Mouse (Mus musculus): ENCODE results near the gene Hdhd3. TPM values are rescaled to one million over a fixed set of nuclear protein-coding genes. Genes with fewer than 3 reads are reported as not detected.

The Hdhd3 gene
- polyA plus RNA-seq (2012; rRNA removed; ENCODE audit: low replicate concordance): 102 and 187 TPM in 2 replicates

DNA sequence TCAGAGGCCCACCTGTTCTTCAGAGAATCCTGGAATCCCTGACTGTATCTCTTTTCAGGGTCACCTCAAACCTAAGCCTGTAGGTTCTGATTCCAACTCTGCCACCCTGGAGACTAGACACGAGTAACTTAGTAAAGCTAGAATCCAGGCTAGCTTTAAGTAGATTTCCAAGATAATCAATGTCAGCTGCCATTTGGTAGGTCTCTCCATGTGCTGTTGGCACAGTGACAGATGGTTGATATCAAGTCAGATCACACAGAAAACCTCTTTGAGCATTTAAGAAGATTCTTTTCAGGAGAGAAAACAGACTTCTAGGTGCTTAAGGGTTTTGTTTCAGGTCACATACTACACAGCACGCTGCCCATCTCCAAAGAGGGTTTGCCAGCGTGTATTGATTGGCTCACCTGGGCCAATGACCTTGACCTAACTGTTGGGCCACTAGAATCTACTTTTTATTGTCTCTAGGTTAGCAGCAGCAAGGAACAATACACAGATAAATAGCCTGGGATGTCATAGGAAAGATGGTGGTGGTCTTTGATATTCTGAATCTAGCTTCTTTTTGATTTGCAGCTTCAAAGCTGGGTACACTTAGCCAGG lies at the start of gene Hdhd3:
Hdhd3 (minus strand) TSS at position 94 of the 597 bp plus-strand sequence.

DNA sequence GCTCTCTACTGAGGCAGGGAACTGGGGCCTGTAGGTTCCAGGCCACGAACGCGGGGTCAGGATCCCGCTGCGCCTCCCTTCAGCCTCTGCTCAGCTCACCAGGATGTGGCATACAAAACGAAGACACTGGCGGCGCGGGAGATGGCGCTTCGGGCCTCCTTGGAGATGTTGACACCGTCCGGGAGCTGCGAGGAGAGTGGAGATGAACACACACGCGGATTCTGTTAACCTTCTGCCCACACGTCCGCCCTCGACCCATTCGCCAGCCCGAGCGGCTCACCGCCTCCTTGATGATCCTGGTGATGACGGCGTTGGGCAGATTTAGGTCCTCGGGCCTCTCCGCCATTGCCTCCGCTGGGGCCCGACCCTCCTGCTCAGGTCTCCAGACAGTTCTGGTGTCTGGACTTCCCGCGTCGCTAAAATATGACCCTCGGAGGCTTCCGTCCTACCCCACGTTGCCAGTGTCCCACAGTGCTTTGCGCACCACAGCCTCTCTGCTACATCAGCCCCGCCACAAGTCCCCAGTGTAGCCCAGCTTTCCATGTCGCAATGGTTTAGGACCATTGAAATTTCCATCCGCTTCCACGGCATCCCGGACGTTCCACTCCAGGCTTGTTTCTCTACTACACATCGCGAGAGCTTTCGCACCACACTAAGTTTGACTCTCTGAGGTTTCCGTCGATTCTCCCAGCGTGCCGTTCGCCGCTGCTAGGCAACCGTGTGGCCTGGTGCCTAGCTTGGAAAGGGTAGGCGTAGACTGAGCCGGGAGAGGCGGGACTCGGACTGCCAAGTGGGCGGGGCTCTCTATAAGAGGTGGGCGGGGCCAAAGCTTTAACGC lies 21.6 kb upstream of the Hdhd3 start, which contains the start of the genes Pole3 and 4933430I17Rik:
Pole3 (minus strand) TSS at position 418 of the 838 bp plus-strand sequence.
4933430I17Rik (plus strand) TSS at position 719 of the 838 bp plus-strand sequence.

DNA sequence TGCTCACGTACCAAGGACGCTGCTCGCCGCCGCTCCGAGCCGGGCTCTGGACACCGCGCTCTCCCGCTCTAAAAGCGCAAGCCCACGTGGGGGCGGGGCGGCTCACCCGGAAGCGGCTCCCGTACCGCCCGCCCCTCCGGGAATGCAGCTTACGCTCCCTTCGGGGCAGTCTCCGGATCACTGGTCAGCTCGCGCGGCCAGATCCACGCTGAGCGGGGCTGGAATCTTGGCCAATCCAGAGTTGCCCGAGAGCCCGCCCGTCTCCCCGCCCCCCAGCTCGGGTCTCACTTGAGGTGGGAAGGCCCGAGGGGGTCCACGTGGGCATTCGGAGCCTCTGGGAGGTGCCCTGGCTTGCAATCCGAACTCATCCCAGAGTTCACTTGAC lies 16.6 kb upstream of the Hdhd3 start, which contains the start of gene Alad:
Alad (minus strand) TSS at position 70 of the 385 bp plus-strand sequence.

DNA sequence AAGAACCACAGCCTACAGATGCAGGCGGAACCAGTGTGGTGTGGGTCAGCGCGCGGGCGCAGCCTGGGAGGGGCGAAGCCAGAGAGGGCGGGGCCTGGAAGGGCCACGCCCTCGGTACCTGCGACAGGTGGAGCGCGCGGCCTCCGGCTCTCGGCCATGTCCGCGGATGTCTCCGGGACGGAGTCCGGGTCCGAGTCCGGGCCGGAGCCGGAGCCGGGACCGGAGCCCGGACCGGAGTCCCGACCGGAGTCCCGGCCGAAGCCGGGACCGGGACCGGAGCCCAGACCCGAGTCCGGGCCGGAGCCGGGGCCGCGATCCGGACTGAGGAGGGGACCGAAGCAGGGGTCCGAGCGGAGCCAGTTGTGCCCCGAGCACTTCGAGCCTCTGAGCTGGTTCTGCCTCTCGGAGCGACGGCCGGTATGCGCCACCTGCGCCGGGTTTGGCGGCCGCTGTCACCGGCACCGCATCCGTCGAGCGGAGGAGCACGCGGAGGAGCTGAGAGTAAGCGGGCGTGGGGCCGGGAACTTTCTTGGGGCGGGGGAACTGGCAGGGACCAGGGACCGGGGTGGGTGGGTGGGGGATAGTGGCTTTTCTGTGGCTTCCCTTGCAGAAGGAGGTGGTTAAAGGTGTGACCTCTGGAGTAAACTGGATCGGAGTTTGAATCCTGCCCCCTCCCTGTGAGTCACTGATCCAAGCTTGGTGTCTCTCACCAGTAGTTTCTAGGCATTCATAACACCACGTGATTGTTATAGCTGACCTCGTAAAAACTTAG lies 23.1 kb downstream of the Hdhd3 start, which contains the start of gene Bspry:
Bspry (plus strand) TSS at position 117 of the 772 bp plus-strand sequence.

DNA sequence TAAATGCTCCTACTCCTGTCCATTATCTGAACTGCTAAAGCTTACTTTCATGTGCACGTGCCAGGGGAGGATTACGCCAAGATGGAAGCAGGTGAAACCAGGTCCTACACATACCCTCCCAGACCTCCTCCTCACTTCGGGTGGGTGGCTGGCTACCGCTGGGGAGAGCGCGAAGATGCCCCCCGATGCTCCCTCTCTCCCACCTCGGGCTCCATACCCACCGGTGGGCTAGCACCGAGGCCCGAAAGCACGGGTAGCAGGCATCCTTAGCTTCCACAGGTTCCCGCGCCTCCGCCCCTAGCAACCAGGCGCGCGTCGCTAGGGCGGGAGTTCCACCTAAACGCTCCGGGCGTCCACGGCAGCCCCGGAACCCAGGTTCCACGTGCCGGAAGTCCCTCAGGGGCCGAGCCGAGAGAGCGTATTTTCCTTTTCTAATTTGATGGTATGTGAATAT lies 32.6 kb downstream of the Hdhd3 start, which contains the start of gene Wdr31:
Wdr31 (minus strand) TSS at position 299 of the 454 bp plus-strand sequence.

Other genes with a start within 250 kb of the Hdhd3 start
- 7.7 and 9.7 TPM in 2 replicates for gene Slc31a2, start 240.9 kb downstream of the Hdhd3 start, polyA plus RNA-seq (2012; rRNA removed; ENCODE audit: low replicate concordance)
- 14.2 and 20.1 TPM in 2 replicates for gene Fkbp15, start 142.9 kb downstream of the Hdhd3 start, polyA plus RNA-seq (2012; rRNA removed; ENCODE audit: low replicate concordance)
- 22.5 and 38.3 TPM in 2 replicates for gene Slc31a1, start 142.7 kb downstream of the Hdhd3 start, polyA plus RNA-seq (2012; rRNA removed; ENCODE audit: low replicate concordance)
- 7.7 and 9.0 TPM in 2 replicates for gene Cdc26, start 94.8 kb downstream of the Hdhd3 start, polyA plus RNA-seq (2012; rRNA removed; ENCODE audit: low replicate concordance)
- gene Prpf4, start 94.7 kb downstream of the Hdhd3 start, polyA plus RNA-seq (2012; rRNA removed; ENCODE audit: low replicate concordance): 3.2 and 4.8 TPM in 2 replicates
- gene Rnf183, start 68.2 kb downstream of the Hdhd3 start, polyA plus RNA-seq (2012; rRNA removed; ENCODE audit: low replicate concordance): 3.3 and 5.0 TPM in 2 replicates
- 0.53 and 0.94 TPM in 2 replicates for gene Wdr31, start 32.6 kb downstream of the Hdhd3 start, polyA plus RNA-seq (2012; rRNA removed; ENCODE audit: low replicate concordance)
- gene Bspry, start 23.4 kb downstream of the Hdhd3 start, polyA plus RNA-seq (2012; rRNA removed; ENCODE audit: low replicate concordance): 53.8 and 77.8 TPM in 2 replicates
- 180 and 338 TPM in 2 replicates for gene Alad, start 16.5 kb upstream of the Hdhd3 start, polyA plus RNA-seq (2012; rRNA removed; ENCODE audit: low replicate concordance)
- 7.1 and 10.5 TPM in 2 replicates for gene Pole3, start 21.6 kb upstream of the Hdhd3 start, polyA plus RNA-seq (2012; rRNA removed; ENCODE audit: low replicate concordance)
- not detected in 2 replicates for gene 4933430I17Rik, start 21.9 kb upstream of the Hdhd3 start, polyA plus RNA-seq (2012; rRNA removed; ENCODE audit: low replicate concordance)
- gene Rgs3, start 56.4 kb upstream of the Hdhd3 start, polyA plus RNA-seq (2012; rRNA removed; ENCODE audit: low replicate concordance): 35.8 and 43.1 TPM in 2 replicates